Mouse (Mus musculus) bone marrow macrophage, adult 2 months (primary cell): ENCODE measurements around the gene Exo1. TPM values are rescaled to one million over a fixed set of nuclear protein-coding genes. Genes with fewer than 3 reads are reported as not detected.

Source experiments
- H3K27ac ChIP-seq: 2 replicates; pipeline ENCODE4 v1.5.1; 2012; ENCODE audit warnings: low read depth, low read length; ENCODE audit not compliant: insufficient read depth
- H3K4me1 ChIP-seq: 2 replicates; pipeline ENCODE4 v1.6.1; 2012; ENCODE audit warnings: low read length; ENCODE audit not compliant: control insufficient read depth, insufficient read depth
- H3K4me3 ChIP-seq: 2 replicates; pipeline ENCODE4 v1.5.1; 2012; ENCODE audit warnings: mild to moderate bottlenecking, low read length, moderate library complexity; ENCODE audit not compliant: insufficient read depth
- CTCF ChIP-seq: IDR thresholded peaks from 2 replicates; pipeline ENCODE4 v1.5.1; 2012; ENCODE audit warnings: low read depth, mild to moderate bottlenecking, low read length, moderate library complexity
- POLR2A ChIP-seq: IDR thresholded peaks from 2 replicates; pipeline ENCODE4 v1.6.1; 2012; ENCODE audit warnings: mild to moderate bottlenecking, low read depth, low read length, borderline replicate concordance
- polyA plus RNA-seq: library from polyadenylated mRNA; stranded (reverse); fragments of >200 nt; gene quantifications from 2 replicates; pipeline ENCODE4 v1.2.4, GENCODE M21; 2012; ENCODE audit not compliant: missing spikeins, insufficient read depth, insufficient read length

The Exo1 gene
- polyA plus RNA-seq, 1 experiment: 8.6 TPM

GRCm38 (mm10) chr1:175912038-175912437 is 31.7 kb downstream of the Exo1 start:
- H3K4me1 ChIP-seq: no peaks in the 10 kb centered on the region
- TF ChIP-seq CTCF: no peak
- no peak overlapping the region for H3K27ac ChIP-seq
- no peak overlapping the region for H3K4me3 ChIP-seq

- Histone ChIP-seq H3K4me3 (no peak overlapping the region), H3K27ac (no peak overlapping the region), H3K4me1 (no peaks in the 10 kb centered on the region)
- no peak for TF ChIP-seq CTCF
- no peak for TF ChIP-seq POLR2A
These were observed 33.4 kb downstream of the Exo1 start for GRCm38 (mm10) chr1:175913728-175914303.

- TF ChIP-seq CTCF (no peak), POLR2A (no peak)
- Histone ChIP-seq H3K4me1 (no peaks in the 10 kb centered on the region), H3K27ac (no peak within 1 kb of the TSS), H3K4me3 (no peak within 1 kb of the TSS)
These were observed 39.6 kb downstream of the Exo1 start, which contains the start of gene Gm38100 for GRCm38 (mm10) chr1:175920029-175920428. Gene Gm38100, plus strand, starts transcription at chr1:175920329.

- no peak overlapping the region for H3K27ac ChIP-seq
These were observed 40.7 kb downstream of the Exo1 start for GRCm38 (mm10) chr1:175921091-175921490.

GRCm38 (mm10) chr1:175923848-175924787 is 43.7 kb downstream of the Exo1 start:
- H3K27ac ChIP-seq: no peak overlapping the region
- H3K4me3 ChIP-seq: no peak overlapping the region
- TF ChIP-seq CTCF (peak; percentile 24; the same call in 1 of the 2 replicates), POLR2A (no peak)
- no peaks in the 10 kb centered on the region for H3K4me1 ChIP-seq

More at GRCm38 (mm10) chr1:175921091-175921490, 40.7 kb downstream of the Exo1 start:
- Histone ChIP-seq H3K4me1 (no peaks in the 10 kb centered on the region), H3K4me3 (no peak overlapping the region)
- TF ChIP-seq POLR2A (no peak), CTCF (no peak)

- TF ChIP-seq CTCF (no peak), POLR2A (no peak)
- Histone ChIP-seq H3K27ac (no peak overlapping the region), H3K4me3 (no peak overlapping the region), H3K4me1 (no peaks in the 10 kb centered on the region)
These were observed 51.0 kb downstream of the Exo1 start for GRCm38 (mm10) chr1:175931391-175931790.

- H3K4me1 ChIP-seq: no peaks in the 10 kb centered on the region
These were observed 55.9 kb downstream of the Exo1 start for GRCm38 (mm10) chr1:175936282-175936737.

GRCm38 (mm10) chr1:175938731-175939130 is 58.4 kb downstream of the Exo1 start:
- no peak overlapping the region for H3K27ac ChIP-seq

More at GRCm38 (mm10) chr1:175936282-175936737, 55.9 kb downstream of the Exo1 start:
- H3K27ac ChIP-seq: no peak overlapping the region
- H3K4me3 ChIP-seq: no peak overlapping the region
- TF ChIP-seq CTCF: no peak
- TF ChIP-seq POLR2A: no peak

GRCm38 (mm10) chr1:175943168-175943567 is 62.8 kb downstream of the Exo1 start:
- no peak overlapping the region for H3K27ac ChIP-seq
- no peak overlapping the region for H3K4me3 ChIP-seq
- TF ChIP-seq POLR2A (no peak), CTCF (no peak)
- H3K4me1 ChIP-seq: no peaks in the 10 kb centered on the region

More at GRCm38 (mm10) chr1:175938731-175939130, 58.4 kb downstream of the Exo1 start:
- H3K4me3 ChIP-seq: no peak overlapping the region
- TF ChIP-seq POLR2A (no peak), CTCF (no peak)
- H3K4me1 ChIP-seq: no peaks in the 10 kb centered on the region

GRCm38 (mm10) chr1:175946718-175947315 is 66.4 kb downstream of the Exo1 start:
- H3K4me1 ChIP-seq: no peaks in the 10 kb centered on the region
- no peak overlapping the region for H3K27ac ChIP-seq

More at GRCm38 (mm10) chr1:175946718-175947315, 66.4 kb downstream of the Exo1 start:
- TF ChIP-seq POLR2A (no peak), CTCF (no peak)
- H3K4me3 ChIP-seq: no peak overlapping the region
